In the genomic region with DNA sequence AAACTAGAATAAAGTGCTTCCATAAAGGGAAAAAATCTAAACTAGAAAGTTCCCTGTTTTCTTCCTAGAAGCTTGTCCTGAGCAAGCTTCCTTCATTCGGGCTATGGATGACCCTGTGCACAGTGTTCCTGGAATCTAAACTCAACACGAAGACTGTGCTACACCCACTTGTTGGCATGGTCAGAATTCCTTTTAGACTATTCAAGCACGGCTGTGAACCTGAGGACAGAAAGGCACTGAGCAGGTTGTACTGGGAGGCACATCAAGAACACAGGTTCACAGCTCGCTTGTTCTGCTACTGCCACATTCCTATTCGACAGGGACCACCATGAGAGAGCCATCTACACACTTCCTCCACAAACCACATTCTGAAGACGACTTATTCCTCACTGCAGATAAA, we compare ENCODE assay signal across 22 mouse cellular contexts.
A peak's percentile ranks its signal among the peaks of the same experiment; 100 is the strongest.
DNase-seq lines count a peak whose midpoint lies in the region; ATAC-seq and TF ChIP-seq lines count a peak whose summit lies in the region.
"Had no signal": no experiment of that assay in that cellular context is flagged by ENCODE, and none has a peak within 500 bp of the region (broad histone marks: within the 10 kb centered on the region; RNA-seq: fewer than 3 reads in every experiment).

No protein-coding gene starts in this region.

- H3K4me3 ChIP-seq in lung, embryonic 14.5 days (ENCODE audit: low read depth, low read length), result no peak overlapping the region
- H3K4me3 ChIP-seq in lung, embryonic 16.5 days (ENCODE audit: low read length), result no peak overlapping the region
- H3K4me3 ChIP-seq in lung, postnatal 0 days (ENCODE audit: low read depth, low read length), result no peak overlapping the region
- no peak overlapping the region for H3K4me3 ChIP-seq in lung, adult 2 months (replicated peaks; ENCODE audit: extremely low read depth, low read depth, low read length)

- H3K4me1 ChIP-seq in lung, embryonic 14.5 days (ENCODE audit: insufficient read depth), result no peaks in the 10 kb centered on the region
- H3K4me1 ChIP-seq in lung, embryonic 16.5 days (replicated peaks; ENCODE audit: control insufficient read depth, insufficient read depth, low read length), result peaks cover 5% of the 10 kb centered on the region
- H3K4me1 ChIP-seq in lung, postnatal 0 days (ENCODE audit: insufficient read depth, low read depth, low read length), result no peaks in the 10 kb centered on the region
- H3K4me1 ChIP-seq in lung, adult 2 months (ENCODE audit: control insufficient read depth, insufficient read depth, low read length), result no peaks in the 10 kb centered on the region

- TF ChIP-seq EP300 in lung, postnatal 0 days (IDR thresholded peaks at IDR 0.05), result 0 out of 2 replicates have a peak, but pooled peaks have one; percentile 22

- no peaks in the 10 kb centered on the region for H3K36me3 ChIP-seq in lung, embryonic 14.5 days (ENCODE audit: insufficient read depth)
- H3K36me3 ChIP-seq in lung, embryonic 16.5 days (ENCODE audit: control insufficient read depth, insufficient read depth, low read length), result no peaks in the 10 kb centered on the region
- no peaks in the 10 kb centered on the region for H3K36me3 ChIP-seq in lung, postnatal 0 days (ENCODE audit: insufficient read depth, low read length)
- H3K36me3 ChIP-seq: G1E had no signal

- no peak overlapping the region for H3K4me2 ChIP-seq in lung, embryonic 14.5 days
- no peak overlapping the region for H3K4me2 ChIP-seq in lung, embryonic 16.5 days (ENCODE audit: low read depth, low read length)
- H3K4me2 ChIP-seq in lung, postnatal 0 days (replicated peaks; ENCODE audit: low read depth, low read length), result no peak overlapping the region

- H3K9me3 ChIP-seq in lung, embryonic 14.5 days (ENCODE audit: low read depth, low read length), result no peaks in the 10 kb centered on the region
- no peaks in the 10 kb centered on the region for H3K9me3 ChIP-seq in lung, embryonic 16.5 days (ENCODE audit: control insufficient read depth, low read length)
- no peaks in the 10 kb centered on the region for H3K9me3 ChIP-seq in lung, postnatal 0 days (ENCODE audit: low read length)
- H3K9me3 ChIP-seq: G1E had no signal

- no peak overlapping the region for H3K9ac ChIP-seq in lung, embryonic 14.5 days
- no peak overlapping the region for H3K9ac ChIP-seq in lung, embryonic 16.5 days (ENCODE audit: low read length)
- no peak overlapping the region for H3K9ac ChIP-seq in lung, postnatal 0 days (replicated peaks; ENCODE audit: low read depth)

- no peak for TF ChIP-seq POLR2A in lung, adult 2 months (IDR thresholded peaks at IDR 0.05; ENCODE audit: borderline replicate concordance, extremely low read depth, low read depth, low read length)

- ATAC-seq in lung, embryonic 14.5 days (ENCODE audit: insufficient read depth), result no peak; the same call in 1 of the 2 replicates
- ATAC-seq in lung, embryonic 16.5 days (ENCODE audit: low read depth), result peak; percentile 61
- peak; percentile 77 for ATAC-seq in lung, postnatal 0 days
- ATAC-seq: activated CD4-positive, CD25-positive, alpha-beta regulatory T cell, adult 4 months; CD4-positive, CD25-positive, alpha-beta regulatory T cell, adult 4 months; Patski had no signal

- no peak for DNase-seq in lung, embryonic 14.5 days
- no peak for DNase-seq in lung, adult 18-20 months
- DNase-seq in lung, postnatal 14 days, result no peak
- peak; percentile 44 for DNase-seq in lung, postnatal 0 days (ENCODE audit: low spot score)
- DNase-seq in lung, postnatal 10 days, result no peak
- DNase-seq in lung, postnatal 36 days, result peak; percentile 14
- no peak for DNase-seq in lung, adult 2 months
- DNase-seq: adrenal gland, adult 2 months; adrenal gland, adult 8-10 months; adrenal gland, postnatal 10 days; adrenal gland, postnatal 14 days; adrenal gland, postnatal 25 days; adrenal gland, postnatal 36 days; B cell, adult 2 months; cerebellum, adult 11 months; cerebellum, adult 11-12 months had no signal

- TF ChIP-seq CTCF in lung, embryonic 14.5 days (IDR thresholded peaks at IDR 0.05; ENCODE audit: low read depth), result no peak
- TF ChIP-seq CTCF in lung, postnatal 0 days (IDR thresholded peaks at IDR 0.05), result no peak
- no peak for TF ChIP-seq CTCF in lung, adult 2 months (IDR thresholded peaks at IDR 0.05; ENCODE audit: insufficient read depth, low read length)

- 0 out of 2 replicates have a peak overlapping the region, but pooled peaks have one; percentile 7 for H3K27ac ChIP-seq in lung, embryonic 14.5 days (ENCODE audit: low read depth)
- peak overlapping the region; percentile 55 for H3K27ac ChIP-seq in lung, embryonic 16.5 days (ENCODE audit: low read length)
- H3K27ac ChIP-seq in lung, postnatal 0 days (ENCODE audit: low read length), result 0 out of 2 replicates have a peak overlapping the region, but pooled peaks have one; percentile 34

- WGBS in lung, embryonic 14.5 days, result 40% methylated on average over 6 of the region's 6 CpGs
- WGBS in lung, embryonic 16.5 days, result 30% methylated on average over 6 of the region's 6 CpGs
- WGBS in lung, postnatal 0 days, result 36% methylated on average over 6 of the region's 6 CpGs
- 53% methylated on average over 6 of the region's 6 CpGs for WGBS in lung, adult 2 months

- no peaks in the 10 kb centered on the region for H3K27me3 ChIP-seq in lung, embryonic 14.5 days (ENCODE audit: insufficient read depth, low read length)
- no peaks in the 10 kb centered on the region for H3K27me3 ChIP-seq in lung, embryonic 16.5 days (ENCODE audit: control insufficient read depth, insufficient read depth, low read depth, low read length)
- H3K27me3 ChIP-seq in lung, postnatal 0 days (replicated peaks; ENCODE audit: insufficient read depth, low read length), result no peaks in the 10 kb centered on the region
- H3K27me3 ChIP-seq: CH12.LX had no signal

Comparison
In these comparisons a context has a peak if more than half of its experiments do, and no peak if none do; other contexts are left out.
1. DNase-seq: peak in lung, postnatal 0 days (single experiment) and lung, postnatal 36 days (single experiment); none in lung, embryonic 14.5 days (single experiment), lung, adult 18-20 months (0 of 2), lung, postnatal 14 days (single experiment), lung, postnatal 10 days (single experiment) and lung, adult 2 months (single experiment).
2. Peak in every context shown above with its lines, with median percentiles within 50 percentile points of each other: H3K27ac ChIP-seq.